Mouse (Mus musculus): ENCODE results near the gene Gm49721.
"Not testable (repeated sequence)": the region's sequence is repeated elsewhere in the genome, so short reads cannot be mapped to it uniquely, and the experiment has no call there.

GRCm38 (mm10) chr17:7030622-7031174 lies 52.0 kb downstream of the Gm49721 start:
- not testable (repeated sequence) for TF ChIP-seq CTCF (IDR thresholded peaks at IDR 0.05; ENCODE audit: extremely low read depth, insufficient read length, insufficient replicate concordance, low read depth, low read length); POLR2A (IDR thresholded peaks at IDR 0.05; ENCODE audit: low read depth, low read length)

Data from small intestine, adult 2 months (tissue).